Mouse (Mus musculus): ENCODE data around the gene Atg14. TPM values are rescaled to one million over a fixed set of nuclear protein-coding genes. Genes with fewer than 3 reads are reported as not detected.
"Not testable (repeated sequence)": the region's sequence is repeated elsewhere in the genome, so short reads cannot be mapped to it uniquely, and the experiment has no call there.

Atg14 gene
- total RNA-seq (2014; rRNA removed), result 5.3 and 5.8 TPM in 2 replicates
- 21.4 and 23.9 TPM in 2 replicates for polyA plus RNA-seq (2015; fragmentation: Nextera tagmentation; extraction: Ambion mirVana)

GRCm38 (mm10) chr14:47570549-47570948 lies at the start of gene Atg14:
Gene Atg14 (minus strand): TSS chr14:47570649.
- not testable (repeated sequence) for H3K4me3 ChIP-seq (ENCODE audit: low read depth, low read length); H3K36me3 ChIP-seq (ENCODE audit: insufficient read depth, low read length); H3K27me3 ChIP-seq (ENCODE audit: insufficient read depth, low read length); H3K4me2 ChIP-seq (ENCODE audit: low read depth, low read length, poor library complexity, severe bottlenecking); DNase-seq (ENCODE audit: low spot score); H3K9ac ChIP-seq (replicated peaks; ENCODE audit: low read length, poor library complexity, severe bottlenecking); H3K27ac ChIP-seq (ENCODE audit: low read depth, low read length); H3K4me1 ChIP-seq (ENCODE audit: insufficient read depth, low read length); H3K9me3 ChIP-seq (ENCODE audit: low read length); ATAC-seq (ENCODE audit: low FRiP score)
- WGBS, result 97% methylated on average over 11 of the region's 11 CpGs

GRCm38 (mm10) chr14:47618891-47619290 lies 48.4 kb upstream of the Atg14 start:
- TF ChIP-seq CTCF (IDR thresholded peaks at IDR 0.05), result no peak
- no peaks in the 10 kb centered on the region for H3K36me3 ChIP-seq (ENCODE audit: insufficient read depth, low read length)
- no peak overlapping the region for H3K9ac ChIP-seq (replicated peaks; ENCODE audit: low read length, poor library complexity, severe bottlenecking)
- no peaks in the 10 kb centered on the region for H3K4me1 ChIP-seq (ENCODE audit: insufficient read depth, low read length)
- 84% methylated on average over 5 of the region's 5 CpGs for WGBS
- H3K9me3 ChIP-seq (ENCODE audit: low read length), result no peaks in the 10 kb centered on the region
- H3K27ac ChIP-seq (ENCODE audit: low read depth, low read length), result no peak overlapping the region
- no peak for ATAC-seq (ENCODE audit: low FRiP score)
- H3K27me3 ChIP-seq (ENCODE audit: insufficient read depth, low read length), result no peaks in the 10 kb centered on the region
- no peak overlapping the region for H3K4me2 ChIP-seq (ENCODE audit: low read depth, low read length, poor library complexity, severe bottlenecking)
- DNase-seq (ENCODE audit: low spot score), result no peak
- H3K4me3 ChIP-seq (ENCODE audit: low read depth, low read length), result no peak overlapping the region

GRCm38 (mm10) chr14:47613254-47613653 lies 42.8 kb upstream of the Atg14 start:
- no peaks in the 10 kb centered on the region for H3K9me3 ChIP-seq (ENCODE audit: low read length)
- no peak for TF ChIP-seq CTCF (IDR thresholded peaks at IDR 0.05)
- no peak overlapping the region for H3K27ac ChIP-seq (ENCODE audit: low read depth, low read length)
- no peaks in the 10 kb centered on the region for H3K36me3 ChIP-seq (ENCODE audit: insufficient read depth, low read length)
- peak; percentile 25 for DNase-seq (ENCODE audit: low spot score)
- H3K9ac ChIP-seq (replicated peaks; ENCODE audit: low read length, poor library complexity, severe bottlenecking), result no peak overlapping the region
- H3K4me1 ChIP-seq (ENCODE audit: insufficient read depth, low read length), result no peaks in the 10 kb centered on the region
- no peak overlapping the region for H3K4me2 ChIP-seq (ENCODE audit: low read depth, low read length, poor library complexity, severe bottlenecking)
- WGBS, result 70% methylated on average over 7 of the region's 7 CpGs
- no peaks in the 10 kb centered on the region for H3K27me3 ChIP-seq (ENCODE audit: insufficient read depth, low read length)
- no peak for ATAC-seq (ENCODE audit: low FRiP score)
- no peak overlapping the region for H3K4me3 ChIP-seq (ENCODE audit: low read depth, low read length)

GRCm38 (mm10) chr14:47597942-47598388 lies 27.5 kb upstream of the Atg14 start:
- H3K9ac ChIP-seq (replicated peaks; ENCODE audit: low read length, poor library complexity, severe bottlenecking), result no peak overlapping the region
- H3K36me3 ChIP-seq (ENCODE audit: insufficient read depth, low read length), result no peaks in the 10 kb centered on the region
- H3K27ac ChIP-seq (ENCODE audit: low read depth, low read length), result peak overlapping the region; percentile 59
- DNase-seq (ENCODE audit: low spot score) (peak; percentile 90), ATAC-seq (ENCODE audit: low FRiP score) (peak; percentile 86)
- H3K27me3 ChIP-seq (ENCODE audit: insufficient read depth, low read length), result no peaks in the 10 kb centered on the region
- peak overlapping the region; percentile 28; the same call in 1 of the 2 replicates for H3K4me2 ChIP-seq (ENCODE audit: low read depth, low read length, poor library complexity, severe bottlenecking)
- peak; percentile 86 for TF ChIP-seq CTCF (IDR thresholded peaks at IDR 0.05)
- 12% methylated on average over 11 of the region's 11 CpGs for WGBS
- H3K4me3 ChIP-seq (ENCODE audit: low read depth, low read length), result peak overlapping the region; percentile 14; the same call in 1 of the 2 replicates
- no peaks in the 10 kb centered on the region for H3K4me1 ChIP-seq (ENCODE audit: insufficient read depth, low read length)
- no peaks in the 10 kb centered on the region for H3K9me3 ChIP-seq (ENCODE audit: low read length)

GRCm38 (mm10) chr14:47594426-47595103 lies 24.1 kb upstream of the Atg14 start:
- Histone ChIP-seq H3K4me2 (ENCODE audit: low read depth, low read length, poor library complexity, severe bottlenecking) (no peak overlapping the region), H3K4me3 (ENCODE audit: low read depth, low read length) (no peak overlapping the region), H3K36me3 (ENCODE audit: insufficient read depth, low read length) (no peaks in the 10 kb centered on the region), H3K9ac (replicated peaks; ENCODE audit: low read length, poor library complexity, severe bottlenecking) (no peak overlapping the region), H3K27me3 (ENCODE audit: insufficient read depth, low read length) (no peaks in the 10 kb centered on the region), H3K4me1 (ENCODE audit: insufficient read depth, low read length) (no peaks in the 10 kb centered on the region), H3K9me3 (ENCODE audit: low read length) (no peaks in the 10 kb centered on the region), H3K27ac (ENCODE audit: low read depth, low read length) (no peak overlapping the region)
- ATAC-seq (ENCODE audit: low FRiP score), result no peak
- TF ChIP-seq CTCF (IDR thresholded peaks at IDR 0.05), result no peak
- WGBS, result 57% methylated on average over 7 of the region's 7 CpGs
- no peak for DNase-seq (ENCODE audit: low spot score)

GRCm38 (mm10) chr14:47590391-47590975 lies 20.0 kb upstream of the Atg14 start:
- Histone ChIP-seq H3K36me3 (ENCODE audit: insufficient read depth, low read length) (no peaks in the 10 kb centered on the region), H3K9ac (replicated peaks; ENCODE audit: low read length, poor library complexity, severe bottlenecking) (no peak overlapping the region), H3K4me3 (ENCODE audit: low read depth, low read length) (no peak overlapping the region), H3K9me3 (ENCODE audit: low read length) (no peaks in the 10 kb centered on the region), H3K27ac (ENCODE audit: low read depth, low read length) (no peak overlapping the region), H3K4me1 (ENCODE audit: insufficient read depth, low read length) (no peaks in the 10 kb centered on the region), H3K4me2 (ENCODE audit: low read depth, low read length, poor library complexity, severe bottlenecking) (no peak overlapping the region), H3K27me3 (ENCODE audit: insufficient read depth, low read length) (no peaks in the 10 kb centered on the region)
- no peak for ATAC-seq (ENCODE audit: low FRiP score)
- no peak for DNase-seq (ENCODE audit: low spot score)
- no peak for TF ChIP-seq CTCF (IDR thresholded peaks at IDR 0.05)
- WGBS, result 62% methylated on average over 10 of the region's 10 CpGs
